Mouse (Mus musculus) T-helper 2 cell (primary cell): ENCODE data around the gene Serpina12.

ENCODE experiments used
- in situ Hi-C: fragments of 300-600 bp; cut with MboI, MseI; formaldehyde crosslinking; loops from one replicate; pipeline ENCODE4 v1.15.1; 2025; ENCODE audit warnings: high pct_unique_total_duplicates

Gene Serpina12

DNA sequence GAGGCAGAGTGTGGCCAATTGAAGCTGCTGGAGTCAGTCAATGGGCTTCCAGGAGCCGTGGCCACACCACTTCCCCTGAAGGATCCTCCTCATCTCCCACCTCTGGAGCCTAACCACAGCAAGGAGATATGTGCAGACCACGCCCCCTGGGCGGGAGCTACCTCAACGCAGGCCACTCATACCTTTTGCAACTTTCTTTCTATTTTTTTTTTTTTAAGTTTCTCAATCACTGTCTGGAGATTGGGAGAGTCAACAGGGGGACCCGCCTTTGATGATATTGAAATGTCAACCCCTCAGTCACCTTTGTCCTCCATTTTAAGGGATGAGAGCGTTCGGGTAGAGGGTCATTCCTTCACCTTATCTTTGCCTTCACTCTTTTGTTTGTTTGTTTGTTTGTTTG lies at the start of gene Serpina12:
TSS of gene Serpina12 (minus strand) at position 101 of the 400 bp plus-strand sequence.
- in situ Hi-C loops = no loop called here

DNA sequence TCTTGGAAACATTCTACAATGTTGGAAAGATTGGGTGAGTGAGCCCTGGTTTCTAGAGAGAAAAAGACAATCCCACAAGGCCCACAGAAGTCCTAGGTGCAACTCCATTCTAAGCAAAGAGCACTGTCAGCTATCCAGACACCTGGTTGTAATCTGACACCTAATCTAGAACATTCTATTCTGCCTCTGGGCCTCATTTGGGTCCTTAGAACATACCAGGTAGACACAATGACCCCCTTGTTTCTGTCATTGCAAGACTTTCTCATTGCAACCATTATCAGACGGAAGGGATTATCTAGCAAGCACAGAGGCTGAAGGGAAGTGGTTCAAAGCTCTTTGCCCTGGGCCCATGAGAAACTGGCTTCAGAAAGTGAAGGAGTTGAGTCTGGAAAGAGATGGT lies 47.1 kb upstream of the Serpina12 start:
- in situ Hi-C loops = loop anchor here (25.0 kb wide), 1 partner anchor 1129 kb away; no protein-coding TSS in a partner anchor

DNA sequence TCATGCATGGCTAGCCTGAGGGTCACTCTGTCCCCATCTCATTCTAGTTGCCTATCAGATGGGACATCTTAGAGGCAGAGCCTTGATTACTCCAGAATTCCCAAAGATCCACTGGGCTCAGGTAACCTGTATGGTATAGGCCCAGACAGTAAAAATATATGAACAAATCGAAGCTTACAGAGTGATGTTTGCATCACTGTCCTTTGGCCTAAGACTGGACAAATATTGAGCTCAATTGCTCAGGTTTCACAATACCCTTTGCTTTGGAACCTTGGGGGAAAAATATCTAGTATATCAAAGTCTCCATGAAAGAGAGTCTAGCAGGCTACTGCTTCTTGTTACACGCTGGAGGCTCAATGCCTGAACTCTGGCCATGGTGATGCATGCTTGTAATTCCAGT lies 45.9 kb upstream of the Serpina12 start:
- in situ Hi-C loops = loop anchor here (25.0 kb wide), 1 partner anchor 1128 kb away; no protein-coding TSS in a partner anchor

DNA sequence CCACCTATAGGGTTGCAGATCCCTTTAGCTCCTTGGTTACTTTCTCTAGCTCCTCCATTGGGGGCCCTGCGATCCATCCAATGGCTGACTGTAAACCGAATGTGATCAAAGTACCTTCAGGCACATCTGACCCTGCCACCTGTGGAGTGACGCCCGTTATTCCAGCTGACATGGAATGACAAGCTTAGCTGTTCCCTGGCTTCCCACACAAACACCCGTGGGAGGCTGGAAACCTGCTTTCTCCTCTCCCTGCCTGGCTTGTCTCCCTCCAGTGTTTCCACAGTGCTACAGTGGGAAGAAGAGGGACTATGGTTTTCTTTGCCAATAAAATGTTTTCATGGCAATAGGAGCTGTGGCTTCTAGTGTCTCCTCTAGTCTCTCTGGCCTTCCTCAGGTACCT lies 28.0 kb upstream of the Serpina12 start:
- in situ Hi-C loops = loop anchor here (5.0 kb wide), 1 partner anchor 85 kb away; the partner anchor contains the start of gene Serpina11

DNA sequence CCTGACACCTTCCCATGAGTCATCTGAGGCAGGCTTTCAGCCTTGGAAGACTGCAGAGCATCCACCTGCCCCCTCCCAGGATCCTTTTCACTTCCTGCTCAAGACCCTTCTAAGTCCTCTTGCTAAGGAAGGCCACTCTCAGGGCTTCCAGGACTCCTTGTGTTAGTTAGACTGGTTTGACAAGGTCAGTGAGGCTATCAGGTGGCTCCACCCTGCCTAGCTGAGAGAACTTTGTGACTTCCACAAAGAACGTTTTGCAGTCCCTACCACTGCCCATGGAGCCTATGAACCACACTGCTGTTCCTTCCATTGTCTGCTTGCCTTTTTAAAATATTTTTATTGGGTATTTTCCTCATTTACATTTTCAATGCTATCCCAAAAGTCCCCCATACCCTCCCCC lies 27.5 kb upstream of the Serpina12 start:
- in situ Hi-C loops = loop anchor here (5.0 kb wide), 1 partner anchor 84 kb away; the partner anchor contains the start of gene Serpina11

DNA sequence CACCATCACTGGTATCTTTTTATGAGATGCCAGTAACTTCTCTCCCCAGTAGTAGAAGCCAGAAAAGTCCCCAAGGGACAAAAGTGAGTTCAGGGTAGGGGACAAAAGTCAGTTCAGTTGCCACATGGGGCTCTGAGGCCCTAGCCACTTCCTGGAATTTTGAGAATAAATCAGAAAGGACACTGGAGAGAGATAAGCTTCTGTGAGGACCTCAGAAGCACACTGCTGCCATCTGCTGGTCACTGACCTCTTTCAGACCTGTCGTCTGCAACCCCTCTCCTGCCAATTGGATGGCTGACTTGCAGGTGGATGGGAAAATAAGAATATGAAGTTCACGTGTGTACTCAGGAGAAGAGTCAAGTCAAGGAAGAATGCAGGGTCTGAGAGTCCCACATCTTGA lies 25.4 kb upstream of the Serpina12 start:
- in situ Hi-C loops = loop anchor here (5.0 kb wide), 1 partner anchor 82 kb away; the partner anchor contains the start of gene Serpina11

DNA sequence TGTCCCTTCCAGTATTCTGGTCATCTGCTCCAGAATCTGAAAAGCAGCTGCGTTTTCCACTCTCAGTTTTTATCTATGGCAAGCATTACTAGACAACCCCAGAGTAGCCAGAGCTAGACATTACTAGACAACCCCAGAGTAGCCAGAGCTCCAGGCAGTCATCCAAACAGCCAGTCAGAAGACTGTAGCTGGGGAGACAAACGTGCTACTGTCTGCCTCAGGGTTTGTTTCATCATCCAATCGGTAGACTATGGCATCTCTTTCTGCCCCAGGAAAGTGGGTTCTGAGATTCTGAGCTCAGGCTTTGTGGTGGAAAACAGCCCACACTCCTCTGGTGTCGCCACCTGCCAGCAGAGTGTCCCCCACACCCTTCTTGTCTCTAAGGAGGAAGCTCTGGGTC lies 23.3 kb upstream of the Serpina12 start:
- in situ Hi-C loops = no loop called here

DNA sequence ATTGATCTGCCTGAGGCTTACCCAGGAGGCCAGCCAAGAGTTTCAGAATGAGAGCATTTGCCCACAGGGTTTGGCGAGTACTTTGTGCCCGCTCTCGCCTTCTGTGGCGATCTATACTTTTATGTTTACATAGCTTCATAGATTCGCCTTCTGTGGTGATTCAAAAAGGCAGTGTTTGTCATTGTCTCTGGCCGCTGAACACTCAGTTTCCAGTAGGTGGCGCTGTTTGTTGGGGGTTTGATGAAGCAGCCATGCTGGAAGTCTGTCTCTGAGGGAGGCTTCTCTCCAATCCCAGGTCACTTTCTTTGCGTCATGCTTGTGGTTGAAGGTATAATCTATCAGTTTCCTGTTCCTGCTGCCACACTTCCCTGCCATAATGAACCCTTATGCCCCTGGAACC lies 22.0 kb upstream of the Serpina12 start:
- in situ Hi-C loops = no loop called here

DNA sequence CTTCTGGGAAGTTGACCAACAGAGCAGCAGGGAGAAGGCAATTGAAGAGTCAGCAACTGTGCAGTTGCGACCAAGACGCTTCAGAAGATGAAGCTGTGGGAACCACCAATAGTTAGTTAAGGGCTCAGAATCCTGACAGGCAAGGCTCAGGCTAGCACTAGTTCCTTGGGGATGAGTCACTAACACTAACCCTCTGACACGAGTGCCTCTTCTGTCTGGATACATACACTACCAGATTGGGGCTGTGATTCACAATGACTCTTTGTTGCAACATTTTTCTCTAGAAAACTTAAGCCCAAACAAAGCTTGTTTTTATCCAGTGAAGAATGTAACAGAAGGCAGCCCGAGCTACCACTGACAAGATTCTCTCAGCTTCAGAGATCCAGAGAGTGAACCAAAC lies 20.8 kb upstream of the Serpina12 start:
- in situ Hi-C loops = loop anchor here (5.0 kb wide), 2 partner anchors 58 to 347 kb away; no protein-coding TSS in a partner anchor

DNA sequence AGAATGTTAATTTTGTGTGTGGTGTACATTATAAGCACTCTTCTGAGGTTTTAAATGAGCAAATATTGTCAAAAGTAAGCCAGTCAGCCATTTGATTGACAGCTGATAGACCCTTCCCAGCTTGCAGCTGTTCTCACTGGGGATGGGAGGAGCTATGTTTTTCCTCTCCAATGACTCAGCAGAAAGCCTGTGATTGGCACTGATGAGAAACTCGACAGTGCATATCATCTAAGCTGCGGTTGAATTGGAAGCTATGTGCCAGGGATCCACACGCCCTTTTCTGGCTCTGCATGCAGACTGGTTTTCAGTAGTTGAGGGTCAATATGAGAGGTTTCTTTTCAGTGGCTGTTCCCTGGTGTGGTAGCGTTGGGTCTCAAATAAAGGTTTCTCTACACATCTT lies 20.3 kb upstream of the Serpina12 start:
- in situ Hi-C loops = loop anchor here (5.0 kb wide), 2 partner anchors 57 to 348 kb away; no protein-coding TSS in a partner anchor

DNA sequence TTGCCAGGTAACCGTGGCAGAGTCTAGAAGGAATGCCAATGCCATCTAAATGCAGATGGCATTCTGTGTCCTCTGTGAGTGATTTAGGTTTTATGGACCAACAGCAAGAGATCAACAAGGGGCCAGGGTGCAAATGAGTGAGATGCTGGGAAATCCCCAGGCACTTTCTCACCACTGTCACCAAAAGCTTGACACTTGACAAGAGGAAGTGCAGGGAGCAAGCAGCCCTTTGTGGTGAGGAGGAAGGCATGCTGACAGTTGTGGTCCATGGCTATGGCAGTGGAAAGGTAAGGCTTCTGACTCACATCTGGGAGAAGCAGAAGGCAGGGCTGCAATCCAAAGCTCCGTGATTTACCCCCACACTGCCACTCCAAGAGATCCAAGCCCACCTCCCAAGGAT lies 17.6 kb upstream of the Serpina12 start:
- in situ Hi-C loops = loop anchor here (5.0 kb wide), 2 partner anchors 55 to 350 kb away; no protein-coding TSS in a partner anchor

DNA sequence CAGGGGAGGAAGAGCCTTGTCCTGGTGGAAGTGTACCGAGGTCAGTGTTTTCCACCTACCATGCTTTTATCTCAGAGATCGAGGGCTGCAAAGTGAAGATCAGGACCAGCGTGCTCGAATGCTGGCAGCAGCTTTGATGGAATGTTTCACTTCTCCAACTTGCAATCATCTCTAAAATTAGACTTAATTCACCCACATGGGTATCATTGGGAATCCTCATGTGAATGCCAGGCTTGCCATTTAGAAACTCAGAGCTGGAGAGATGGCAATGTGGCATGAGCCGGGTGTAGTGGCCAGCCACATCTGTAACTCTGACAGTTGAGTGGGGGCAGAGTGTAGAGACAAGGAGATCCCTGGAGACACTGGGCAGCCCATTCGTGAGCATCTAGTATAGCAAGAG lies 15.9 kb upstream of the Serpina12 start:
- in situ Hi-C loops = loop anchor here (5.0 kb wide), 2 partner anchors 53 to 352 kb away; no protein-coding TSS in a partner anchor

DNA sequence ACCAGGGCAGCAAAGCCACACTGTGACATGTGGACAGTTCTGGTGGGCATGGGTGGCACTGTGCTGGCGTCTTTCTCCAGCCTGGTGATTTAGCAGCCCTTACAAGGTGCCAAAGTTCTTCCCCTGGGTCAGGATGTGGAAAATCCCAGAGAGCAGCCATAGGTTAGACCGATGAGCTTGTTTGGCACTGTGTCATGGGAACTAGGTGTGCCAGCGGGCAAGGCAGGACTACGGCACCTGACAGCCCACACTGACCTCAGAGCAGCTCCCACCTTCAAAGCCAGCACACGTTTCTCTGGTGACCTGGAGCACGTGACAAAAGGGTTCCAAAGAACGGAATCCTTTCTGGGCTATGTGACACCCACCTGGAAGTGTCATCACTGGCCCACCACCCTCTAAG lies 13.3 kb upstream of the Serpina12 start:
- in situ Hi-C loops = no loop called here

DNA sequence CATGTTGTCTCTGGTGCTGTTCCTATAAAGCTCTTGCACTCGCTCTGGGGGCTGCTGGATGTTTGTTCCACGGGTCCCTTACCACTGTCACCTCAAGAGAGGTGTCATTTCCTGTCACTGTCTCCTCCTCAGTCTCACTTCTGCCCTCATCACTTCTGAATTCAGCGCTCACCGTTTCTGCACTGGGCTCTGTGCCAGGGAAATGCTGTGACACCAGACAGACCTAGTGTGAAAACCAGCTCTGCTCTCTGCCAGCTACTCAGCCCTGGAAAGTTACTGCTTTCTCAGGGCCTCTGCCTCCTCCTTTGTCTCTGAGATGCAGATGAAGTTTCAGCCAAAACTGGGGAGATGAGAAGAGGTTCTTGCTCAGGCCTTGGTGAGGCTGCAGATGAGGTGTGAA lies 12.8 kb upstream of the Serpina12 start:
- in situ Hi-C loops = no loop called here

DNA sequence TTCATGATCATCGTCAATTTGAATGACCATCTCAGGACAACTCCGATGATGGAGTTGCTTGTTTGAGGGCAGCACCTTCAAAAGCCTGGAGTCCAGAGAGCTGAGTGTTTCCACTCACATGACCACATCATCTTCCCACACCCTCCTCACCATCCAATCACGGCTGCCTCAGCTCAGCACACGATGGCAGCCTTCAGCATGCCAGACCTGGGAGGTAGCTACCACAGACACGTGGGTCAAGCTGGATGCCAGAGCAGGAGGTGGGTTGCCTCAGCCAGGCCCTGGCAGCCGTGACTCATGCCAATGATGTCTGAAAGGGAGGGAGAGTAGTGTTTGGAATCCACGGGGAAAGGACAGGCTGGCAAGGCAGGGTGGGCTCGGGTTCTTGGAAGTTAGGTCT lies 11.5 kb upstream of the Serpina12 start:
- in situ Hi-C loops = no loop called here

DNA sequence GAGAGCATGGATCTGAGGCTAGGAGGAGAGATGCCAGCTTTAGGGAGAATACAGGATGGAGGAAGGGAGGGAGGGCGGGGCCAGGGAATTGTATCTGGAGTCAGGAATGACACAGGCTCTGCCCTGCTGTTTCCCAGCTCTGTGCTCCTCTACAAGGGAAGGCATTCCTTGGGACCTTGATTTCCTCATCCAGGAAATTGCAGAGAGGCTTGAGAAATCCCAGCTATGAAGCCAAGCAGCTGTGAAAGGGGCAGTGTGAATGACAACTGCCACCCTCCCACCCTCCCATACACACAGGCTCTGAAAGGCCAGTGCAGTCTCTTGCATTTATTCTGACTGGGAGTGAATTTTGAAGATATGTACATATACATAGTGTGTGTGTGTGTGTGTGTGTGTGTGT lies 9.8 kb upstream of the Serpina12 start:
- in situ Hi-C loops = no loop called here

DNA sequence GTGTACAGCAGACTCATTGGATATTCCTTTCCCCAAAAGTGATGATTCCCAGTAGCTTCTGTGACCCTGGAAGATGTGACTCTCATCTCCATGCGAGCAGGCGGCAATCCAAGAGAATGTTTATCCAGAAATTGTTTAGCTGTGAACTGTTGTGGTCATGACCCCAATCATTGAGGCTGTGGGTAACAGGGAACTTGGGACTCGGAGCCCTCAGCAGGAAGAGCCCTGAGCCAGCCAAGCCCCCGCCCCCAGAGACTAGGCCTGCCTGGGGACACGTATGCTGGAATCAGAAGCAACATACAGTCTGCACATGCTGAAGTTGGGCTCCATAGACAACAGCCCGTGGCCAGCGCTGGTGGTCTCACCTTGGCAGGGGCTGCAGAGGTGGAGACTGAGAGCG lies 1.5 kb upstream of the Serpina12 start:
- in situ Hi-C loops = no loop called here

DNA sequence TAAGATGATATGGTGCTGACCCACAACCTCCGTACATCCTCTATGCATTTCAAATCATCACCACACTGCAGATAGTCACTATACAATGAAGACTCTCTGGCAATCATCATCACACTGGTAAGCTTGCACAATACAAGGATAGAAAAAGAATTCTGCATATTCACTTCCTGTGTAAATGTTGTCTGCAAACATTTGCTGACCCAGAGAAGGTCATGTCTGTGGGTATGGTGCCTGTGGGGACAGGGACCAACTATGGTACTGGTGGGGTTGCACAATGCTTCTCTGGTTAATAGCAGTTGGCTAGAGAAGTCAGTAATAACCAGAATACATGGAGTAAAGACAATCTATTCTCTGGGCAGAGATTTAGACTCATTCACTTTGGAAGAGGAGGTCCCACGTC lies 1.5 kb downstream of the Serpina12 start:
- in situ Hi-C loops = no loop called here

DNA sequence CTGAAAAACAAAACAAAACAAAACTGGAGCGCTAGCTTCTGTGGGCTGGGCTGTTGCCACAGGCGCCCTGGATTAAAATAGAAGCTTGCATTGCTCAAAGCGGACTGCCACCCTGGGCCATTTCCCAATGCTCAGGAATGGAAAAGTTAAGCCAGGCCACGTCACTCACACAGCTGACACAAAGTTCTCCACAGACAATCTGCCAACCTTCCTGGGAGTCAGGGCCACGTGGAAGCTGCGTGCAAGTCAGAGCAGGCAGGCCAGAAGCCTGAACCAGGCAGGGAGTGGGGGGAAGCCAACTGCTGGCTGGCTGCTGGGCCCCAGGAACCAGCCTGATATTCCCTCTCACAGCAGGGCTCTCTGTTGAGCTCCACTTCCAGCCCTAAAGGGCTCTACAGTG lies 2.8 kb downstream of the Serpina12 start:
- in situ Hi-C loops = no loop called here

DNA sequence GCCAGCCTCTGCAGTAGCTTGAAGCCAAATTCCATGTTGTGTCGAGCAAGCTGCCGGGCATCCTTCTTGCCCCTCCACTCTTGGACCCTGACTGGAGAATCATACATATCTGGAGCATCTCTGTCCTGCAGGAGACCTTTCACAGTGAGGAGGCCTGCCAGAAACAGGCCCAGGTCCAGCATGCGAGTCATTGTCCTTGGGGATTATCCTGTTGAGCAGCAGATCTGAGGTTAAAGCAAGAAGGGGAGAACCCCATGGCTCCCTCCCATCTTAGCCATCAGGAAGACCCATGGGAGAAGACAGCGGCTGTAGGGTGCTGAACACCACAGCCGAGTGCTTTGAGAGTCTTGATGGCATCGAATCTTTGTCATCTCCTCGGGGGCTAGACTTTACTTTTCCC lies 6.1 kb downstream of the Serpina12 start:
- in situ Hi-C loops = no loop called here

DNA sequence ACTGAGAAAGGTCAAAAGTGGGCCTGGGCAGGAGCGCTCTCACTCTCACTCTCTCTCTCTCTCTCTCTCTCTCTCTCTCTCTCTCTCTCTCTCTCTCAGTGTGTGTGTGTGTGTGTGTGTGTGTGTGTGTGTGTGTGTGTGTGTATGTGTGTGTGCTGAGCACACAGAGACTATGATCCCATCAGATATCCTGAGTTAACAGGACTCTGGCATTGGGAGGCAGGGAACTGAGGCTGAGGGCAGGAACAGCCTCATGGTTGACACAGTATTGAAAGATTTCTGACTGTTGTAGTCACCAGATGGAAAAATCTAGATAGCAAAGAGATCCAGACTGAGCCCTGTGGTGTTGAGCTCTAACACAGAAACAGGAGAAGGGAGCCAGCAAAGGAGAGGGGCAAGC lies 10.5 kb downstream of the Serpina12 start:
- in situ Hi-C loops = no loop called here

DNA sequence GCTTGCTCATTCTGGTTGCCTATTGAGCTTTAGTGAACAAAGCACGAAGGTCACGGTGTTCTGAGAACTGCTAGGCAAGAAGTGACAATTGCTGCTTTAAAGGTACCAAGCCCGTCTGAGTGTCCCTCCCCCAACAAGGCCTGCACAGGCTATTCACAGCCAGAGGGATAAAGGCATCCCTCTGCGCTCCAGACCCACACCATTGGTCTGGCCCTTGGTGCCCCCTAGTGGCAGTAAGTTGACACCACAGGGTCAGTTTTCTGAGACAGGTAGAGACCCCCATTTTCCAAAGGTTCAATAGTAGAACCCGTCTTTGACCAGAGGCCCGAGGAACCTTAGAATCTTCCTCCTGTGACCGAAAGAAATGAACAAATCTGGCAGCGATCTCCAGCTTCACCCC lies 14.3 kb downstream of the Serpina12 start:
- in situ Hi-C loops = no loop called here

DNA sequence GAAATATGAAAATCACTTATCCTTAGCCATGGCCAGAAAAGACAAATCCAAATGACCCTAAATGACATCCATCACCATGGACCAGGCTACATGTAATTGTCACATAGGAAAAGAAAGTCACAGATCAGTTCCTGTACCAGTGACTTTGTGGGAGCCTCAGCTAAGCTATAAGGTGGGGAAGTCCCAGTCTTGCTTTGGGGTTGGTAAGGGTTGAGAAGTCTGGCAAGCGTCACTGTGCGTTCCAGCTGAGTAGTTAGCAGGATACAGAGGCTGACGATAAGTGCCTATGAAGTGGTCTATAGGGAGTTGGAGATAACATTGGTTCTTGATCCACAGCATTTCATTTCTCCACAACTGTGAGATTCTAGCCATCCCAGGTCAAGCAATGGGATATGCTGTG lies 29.0 kb downstream of the Serpina12 start:
- in situ Hi-C loops = no loop called here

DNA sequence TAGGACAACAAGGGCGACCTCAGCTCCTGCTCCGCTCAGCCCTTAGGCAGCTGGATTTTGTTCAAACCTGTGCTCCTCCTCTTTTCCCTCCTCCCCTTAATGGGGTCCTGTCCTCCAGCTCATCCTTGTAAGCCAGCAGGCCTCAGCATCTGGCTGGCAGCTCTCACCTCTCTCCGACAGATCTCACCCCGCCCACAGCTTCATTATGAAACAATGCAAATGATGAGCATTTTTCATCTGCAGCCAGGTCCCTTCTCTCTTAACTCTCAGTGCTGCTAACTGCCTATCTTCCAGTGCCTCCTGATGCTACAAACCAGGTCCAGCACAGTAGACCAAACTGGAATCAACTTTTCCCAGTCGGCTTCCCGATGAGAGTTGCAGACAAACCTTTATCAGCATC lies 30.6 kb downstream of the Serpina12 start, which contains the start of gene Serpina9:
TSS of gene Serpina9 (minus strand) at position 136 of the 400 bp plus-strand sequence.
- in situ Hi-C loops = no loop called here
